Mouse (Mus musculus) brain, embryonic 18.5 days (tissue): ENCODE data around the gene Cd59b.

Experiments used
- DNase-seq: peaks from one replicate; pipeline ENCODE4 v3.0.0-alpha.2; 2012; ENCODE audit warnings: low read depth, low spot score

The Cd59b gene

GRCm38 (mm10) chr2:104069704-104070185 is at the start of gene Cd59b:
Gene Cd59b, plus strand, starts transcription at chr2:104069849.
- no peak for DNase-seq

DNA sequence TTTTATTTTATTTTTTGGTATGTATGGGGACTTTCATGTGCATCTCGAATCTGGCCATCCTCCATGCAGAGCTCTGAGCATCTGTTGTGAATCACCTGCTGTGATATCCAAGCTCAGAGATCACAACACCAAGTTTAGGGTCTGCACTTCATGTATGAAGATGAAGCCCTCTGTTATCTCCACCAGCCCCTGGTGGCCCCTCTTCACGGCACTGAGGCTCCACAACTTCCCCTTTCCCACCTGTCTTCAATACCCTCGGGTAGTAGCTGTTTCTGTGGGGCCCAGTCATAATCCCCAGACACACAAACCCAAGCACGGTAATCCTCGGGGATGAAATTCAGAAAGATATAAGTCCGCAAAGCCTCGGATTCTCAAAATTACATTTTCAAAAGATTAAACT is 46.6 kb upstream of the Cd59b start:
- DNase-seq: no peak

DNA sequence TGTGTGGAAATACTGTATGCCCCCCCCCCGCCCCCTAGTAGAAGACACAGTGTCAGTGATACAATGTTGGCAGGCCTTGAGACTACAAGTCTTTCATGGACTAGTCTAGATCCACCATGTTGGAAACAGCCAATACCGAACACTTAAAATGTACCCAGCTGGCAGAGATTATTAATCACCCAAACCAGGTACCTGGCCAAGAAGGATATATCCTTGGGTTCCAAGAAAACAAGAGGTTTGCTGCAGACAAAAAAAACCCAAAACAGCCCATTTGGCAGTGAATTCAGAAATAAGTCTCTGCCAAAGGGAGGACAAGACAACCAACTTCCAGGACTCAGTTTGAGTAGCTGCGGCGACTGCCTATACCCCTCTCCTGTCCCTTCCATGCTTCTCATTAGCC is 45.0 kb upstream of the Cd59b start:
- no peak for DNase-seq

DNA sequence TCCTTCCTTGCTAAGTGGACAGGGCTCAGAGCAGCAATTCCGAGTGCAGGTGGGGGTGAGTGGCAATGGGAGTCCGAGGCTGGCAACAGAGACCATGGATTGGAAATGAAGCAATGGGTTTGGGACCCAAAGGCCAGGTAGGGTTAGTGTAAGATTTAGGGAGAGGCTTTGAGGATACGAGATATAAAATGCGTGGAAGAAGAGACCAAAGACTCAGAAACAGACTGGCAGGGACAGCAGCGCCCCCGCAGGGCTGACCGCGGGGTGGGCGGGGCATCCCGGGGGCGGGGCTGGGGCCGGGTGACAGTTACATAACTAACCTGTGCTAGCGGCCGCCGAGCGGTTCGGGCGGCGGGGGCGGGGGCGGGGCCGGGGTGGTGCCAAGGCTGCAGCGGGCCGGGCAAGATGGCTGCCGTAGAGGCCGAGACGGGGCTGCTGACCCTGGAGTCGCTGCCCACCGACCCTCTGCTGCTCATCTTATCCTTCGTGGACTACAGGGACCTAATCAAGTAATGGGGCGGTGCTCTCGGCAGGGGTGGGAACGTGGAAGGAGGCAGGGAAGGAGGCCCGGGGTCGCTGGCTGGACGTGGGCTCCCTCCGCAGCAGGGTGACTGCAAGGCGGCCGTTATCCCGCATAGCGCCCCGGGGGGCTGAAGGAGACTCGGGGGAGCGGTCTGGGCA is 42.1 kb upstream of the Cd59b start, which contains the start of gene Fbxo3:
TSS of gene Fbxo3 (plus strand) at position 264 of the 681 bp plus-strand sequence.
- no peak for DNase-seq

- DNase-seq: no peak
These were observed 41.4 kb upstream of the Cd59b start, which contains the start of gene 4931422A03Rik for GRCm38 (mm10) chr2:104028139-104028723. Gene 4931422A03Rik, minus strand, starts transcription at chr2:104028361.

GRCm38 (mm10) chr2:104029074-104029473 is 40.6 kb upstream of the Cd59b start:
- no peak for DNase-seq

DNA sequence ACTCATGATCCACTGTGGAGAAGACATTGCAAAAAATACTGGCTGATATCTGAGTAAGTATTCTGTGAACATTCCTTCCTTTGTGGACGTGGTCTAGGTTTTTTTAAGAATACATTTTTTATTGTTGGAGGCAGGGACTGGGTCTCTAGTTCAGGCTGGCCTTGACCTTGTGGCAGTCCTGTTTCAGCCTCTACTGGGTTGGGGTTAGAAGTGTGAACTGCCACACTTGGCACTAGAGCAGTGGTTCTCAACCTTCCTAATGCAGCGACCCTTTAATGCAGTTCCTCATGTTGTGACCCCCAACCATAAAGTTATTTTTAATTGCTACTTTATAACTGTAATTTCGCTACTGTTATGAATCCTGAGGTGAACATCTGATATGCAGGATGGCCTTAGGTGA is 39.3 kb upstream of the Cd59b start:
- DNase-seq: no peak

- DNase-seq: no peak
These were observed 37.6 kb upstream of the Cd59b start for GRCm38 (mm10) chr2:104032056-104032455.

GRCm38 (mm10) chr2:104034832-104035472 is 34.7 kb upstream of the Cd59b start:
- DNase-seq: no peak

DNA sequence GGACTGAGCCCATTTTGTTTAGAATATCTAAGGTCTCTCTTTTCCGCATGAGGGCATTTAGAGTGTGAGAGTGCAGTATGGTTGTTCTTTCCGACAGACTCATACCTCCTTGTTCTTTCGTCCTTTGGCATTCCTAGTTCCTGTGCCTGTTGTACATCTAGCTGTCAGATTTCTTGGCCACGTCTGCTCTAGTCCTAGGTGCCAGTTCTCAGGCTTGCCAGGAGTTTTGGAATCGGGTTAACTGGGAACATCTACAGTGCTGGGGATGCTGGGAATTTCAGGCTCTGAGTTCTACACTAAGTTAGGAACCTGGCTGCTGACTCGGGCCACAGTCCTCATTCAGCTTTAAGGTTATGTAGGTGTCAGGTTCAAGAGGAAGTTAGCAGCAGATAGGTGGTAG is 34.1 kb upstream of the Cd59b start:
- DNase-seq: no peak

DNA sequence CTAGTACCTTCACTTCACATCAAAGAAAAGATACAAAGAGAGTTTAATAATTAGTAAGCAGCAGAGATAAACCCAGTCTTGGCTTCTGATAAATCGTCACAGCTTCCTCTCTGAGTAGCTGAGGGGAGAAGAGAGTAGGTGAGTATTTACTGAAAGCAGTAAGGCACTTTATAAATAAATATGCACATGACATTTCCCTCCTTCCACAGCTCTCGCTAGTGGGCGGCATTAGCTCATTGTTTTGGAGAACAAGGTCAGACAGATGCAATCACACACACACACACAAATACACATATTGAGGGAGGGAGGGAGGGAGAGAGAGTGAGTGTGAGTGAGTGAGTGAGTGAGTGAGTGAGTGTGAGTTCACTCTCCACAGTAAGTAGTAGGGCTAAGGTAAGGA is 33.3 kb upstream of the Cd59b start:
- DNase-seq: no peak

DNA sequence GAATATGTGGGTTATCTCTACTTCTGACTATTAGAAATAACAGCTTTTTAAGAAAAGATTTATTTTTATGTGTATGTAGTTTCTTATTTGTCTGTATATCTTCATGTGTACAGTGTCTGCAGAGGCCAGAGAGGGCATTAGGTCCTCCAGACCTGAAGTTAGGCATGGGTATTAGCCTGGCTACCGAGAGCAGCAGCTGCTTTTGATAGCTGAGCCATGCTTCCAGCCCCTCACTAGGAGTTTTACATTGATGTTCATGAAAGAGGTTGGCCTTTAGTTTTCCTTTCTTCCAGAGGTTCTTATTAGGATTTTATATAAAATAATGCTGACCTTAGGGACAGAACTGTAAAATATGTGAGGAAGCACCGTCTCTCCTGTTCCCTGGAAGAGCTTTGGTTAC is 31.4 kb upstream of the Cd59b start:
- DNase-seq: no peak

- no peak for DNase-seq
These were observed 28.0 kb upstream of the Cd59b start for GRCm38 (mm10) chr2:104041632-104042031.

DNA sequence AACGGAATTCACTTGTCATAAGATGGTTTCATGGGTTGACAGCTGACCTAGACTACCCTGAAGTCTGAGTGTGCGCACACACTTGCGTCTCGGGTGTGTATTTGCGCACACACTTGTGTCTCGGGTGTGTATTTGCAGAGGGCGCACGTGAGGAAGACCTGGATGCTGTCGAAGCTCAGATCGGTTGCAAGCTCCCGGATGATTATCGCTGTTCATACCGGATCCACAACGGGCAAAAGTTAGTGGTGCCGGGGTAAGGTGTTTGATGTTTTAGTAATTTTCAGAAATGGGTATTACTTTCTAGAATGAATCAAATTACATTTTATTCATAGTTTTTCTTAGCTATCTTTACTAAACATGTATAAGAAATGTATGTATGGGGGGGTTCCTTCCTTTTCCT is 26.9 kb upstream of the Cd59b start:
- DNase-seq: no peak

GRCm38 (mm10) chr2:104043624-104044478 is 25.8 kb upstream of the Cd59b start:
- no peak for DNase-seq

- DNase-seq: no peak
These were observed 25.1 kb upstream of the Cd59b start for GRCm38 (mm10) chr2:104044479-104045080.

DNA sequence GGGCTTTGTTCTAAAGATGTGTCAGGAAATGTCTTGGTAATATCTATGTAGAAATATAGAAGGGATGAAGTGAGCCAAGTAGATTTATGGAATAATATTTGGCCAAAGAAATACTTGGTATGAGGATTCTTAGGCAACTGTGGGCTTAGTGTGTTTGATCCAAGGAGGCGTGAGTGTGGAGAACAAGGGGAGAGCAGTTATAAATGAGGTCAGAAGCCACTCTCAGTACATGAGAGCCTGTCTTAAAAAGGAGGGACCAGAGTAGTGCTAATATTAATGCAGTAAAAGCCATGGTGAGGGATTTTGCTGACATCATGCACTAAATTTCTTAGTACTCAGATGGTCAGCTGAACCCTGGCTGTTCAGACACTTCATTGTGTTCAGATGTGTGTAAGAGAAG is 11.3 kb upstream of the Cd59b start:
- no peak for DNase-seq

DNA sequence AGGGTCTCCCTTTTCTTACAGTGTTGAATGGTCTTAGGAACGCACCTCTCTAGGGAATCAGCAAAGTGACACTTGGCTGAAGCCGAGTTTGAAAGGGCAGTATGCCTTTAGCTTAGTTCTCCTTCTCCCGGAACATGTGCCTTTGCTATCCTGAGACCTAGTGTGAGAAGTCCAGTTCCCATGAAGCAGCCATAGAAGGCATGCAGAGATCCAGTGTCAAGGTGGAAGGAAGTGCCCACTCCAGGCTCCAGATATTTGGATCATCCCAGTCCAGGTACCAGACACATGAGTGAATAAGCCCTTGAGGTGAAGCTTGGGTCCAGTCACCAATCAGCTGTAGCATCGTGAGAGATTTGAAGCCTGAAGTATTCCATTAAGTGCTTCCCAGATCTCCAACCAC is 10.7 kb upstream of the Cd59b start:
- DNase-seq: no peak

DNA sequence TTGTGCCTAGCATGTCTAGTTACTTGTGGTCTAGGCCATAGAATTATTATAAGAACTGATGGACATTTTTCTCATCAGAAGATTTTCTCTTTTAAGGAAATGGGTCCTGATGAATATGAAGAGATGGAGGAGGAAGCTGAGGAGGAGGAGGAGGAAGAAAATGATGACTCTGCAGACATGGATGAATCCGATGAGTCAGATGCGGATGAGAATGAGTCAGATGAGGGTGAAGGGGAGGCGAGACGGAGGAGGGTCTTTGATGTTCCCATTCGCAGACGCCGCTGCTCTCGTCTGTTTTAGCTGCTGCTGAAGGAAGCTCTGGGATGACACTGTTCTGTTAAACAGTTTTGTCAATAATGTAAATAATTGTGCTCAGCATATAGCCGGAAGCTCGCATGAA is 9.9 kb upstream of the Cd59b start:
- no peak for DNase-seq

GRCm38 (mm10) chr2:104060996-104061395 is 8.7 kb upstream of the Cd59b start:
- DNase-seq: no peak

DNA sequence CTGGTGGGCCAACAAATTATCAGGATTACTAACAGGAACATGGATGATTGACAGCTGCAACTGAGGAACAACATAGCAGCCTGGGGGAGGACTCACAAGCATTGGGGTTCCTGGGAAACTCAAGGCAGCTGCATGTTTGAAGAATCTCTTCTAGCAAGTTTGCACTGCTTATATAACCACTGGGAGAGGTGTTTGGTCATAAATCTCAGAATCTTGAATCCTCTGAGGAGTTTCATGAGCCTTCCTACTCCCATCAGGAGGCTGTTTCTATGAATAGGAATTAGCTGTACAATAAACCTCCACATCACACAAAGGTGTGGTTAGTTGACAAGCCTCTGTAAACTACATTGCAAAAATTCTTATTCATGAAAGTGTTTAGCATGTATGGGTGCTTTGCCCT is 7.0 kb upstream of the Cd59b start:
- DNase-seq: no peak

- DNase-seq: no peak
These were observed 5.5 kb upstream of the Cd59b start for GRCm38 (mm10) chr2:104064152-104064551.
